ENCODE assay signal across 13 mouse cellular contexts in the genomic region with DNA sequence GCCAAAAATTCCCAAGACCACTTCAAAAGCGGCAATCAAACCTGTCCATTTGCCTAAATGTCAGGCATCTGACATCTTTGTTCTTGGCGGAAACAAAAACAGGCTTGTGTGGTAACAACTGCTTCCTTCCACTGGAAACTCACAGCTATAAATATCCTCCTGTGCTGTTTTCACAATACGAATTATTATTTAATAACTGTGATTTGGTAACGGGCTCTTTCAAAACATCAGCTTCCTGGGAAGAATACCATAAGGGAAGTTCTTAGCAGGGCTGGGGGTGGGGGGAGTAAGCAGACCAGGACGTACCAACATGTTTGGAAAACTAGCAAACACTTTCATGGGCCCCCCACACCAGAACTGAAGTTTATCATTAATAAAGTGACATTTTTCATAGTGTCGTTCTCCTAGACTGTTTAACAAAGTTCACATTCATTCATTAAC. TPM values are rescaled to one million over a fixed set of nuclear protein-coding genes. Genes with fewer than 3 reads are reported as not detected.
DNase-seq lines count a peak whose midpoint lies in the region; ATAC-seq and TF ChIP-seq lines count a peak whose summit lies in the region.
"Had no signal": no experiment of that assay in that cellular context is flagged by ENCODE, and none has a peak within 500 bp of the region (broad histone marks: within the 10 kb centered on the region; RNA-seq: fewer than 3 reads in every experiment).

No protein-coding gene starts in this region.

- no peak for ATAC-seq in kidney, embryonic 14.5 days (ENCODE audit: low FRiP score, low TSS enrichment)
- ATAC-seq in embryonic facial prominence, embryonic 15.5 days (ENCODE audit: insufficient number of reproducible peaks, low FRiP score, low TSS enrichment, low read depth), result no peak
- ATAC-seq in lung, postnatal 0 days, result peak; percentile 71
- ATAC-seq in forebrain, embryonic 14.5 days, result no peak
- ATAC-seq: Patski had no signal

- peak overlapping the region; percentile 100 for H3K27ac ChIP-seq in kidney, adult 2 months (ENCODE audit: insufficient read depth, low read depth, low read length)
- H3K27ac ChIP-seq in kidney, embryonic 14.5 days (ENCODE audit: low read depth, low read length), result no peak overlapping the region; the same call in 1 of the 2 replicates
- 0 out of 2 replicates have a peak overlapping the region, but pooled peaks have one; percentile 2 for H3K27ac ChIP-seq in embryonic facial prominence, embryonic 15.5 days (replicated peaks)
- 0 out of 2 replicates have a peak overlapping the region, but pooled peaks have one; percentile 38 for H3K27ac ChIP-seq in lung, postnatal 0 days (ENCODE audit: low read length)
- no peak overlapping the region for H3K27ac ChIP-seq in forebrain, embryonic 14.5 days (ENCODE audit: low read depth, low read length)
- H3K27ac ChIP-seq: embryonic facial prominence, embryonic 12.5 days had no signal

- H3K9me3 ChIP-seq in kidney, embryonic 14.5 days (ENCODE audit: control insufficient read depth, low read length), result no peaks in the 10 kb centered on the region
- no peaks in the 10 kb centered on the region for H3K9me3 ChIP-seq in embryonic facial prominence, embryonic 15.5 days (replicated peaks)
- no peaks in the 10 kb centered on the region for H3K9me3 ChIP-seq in lung, postnatal 0 days (ENCODE audit: low read length)
- H3K9me3 ChIP-seq in forebrain, embryonic 14.5 days (replicated peaks; ENCODE audit: control insufficient read depth, low read length), result no peaks in the 10 kb centered on the region
- H3K9me3 ChIP-seq: embryonic facial prominence, embryonic 12.5 days had no signal

- no peak overlapping the region for H3K4me2 ChIP-seq in kidney, embryonic 14.5 days (replicated peaks; ENCODE audit: low read depth, low read length)
- H3K4me2 ChIP-seq in embryonic facial prominence, embryonic 15.5 days (replicated peaks), result no peak overlapping the region
- no peak overlapping the region; the same call in 1 of the 2 replicates for H3K4me2 ChIP-seq in lung, postnatal 0 days (replicated peaks; ENCODE audit: low read depth, low read length)
- H3K4me2 ChIP-seq in forebrain, embryonic 14.5 days (ENCODE audit: low read length), result no peak overlapping the region
- H3K4me2 ChIP-seq: embryonic facial prominence, embryonic 12.5 days had no signal

- no peak for TF ChIP-seq CTCF in kidney, adult 2 months (conservative IDR thresholded peaks at IDR 0.05; ENCODE audit: insufficient read depth, insufficient read length, low read depth, low read length)
- TF ChIP-seq CTCF in lung, postnatal 0 days (IDR thresholded peaks at IDR 0.05), result no peak

- WGBS in kidney, adult 2 months, result 8% methylated on average over 6 of the region's 6 CpGs
- 28% methylated on average over 6 of the region's 6 CpGs for WGBS in kidney, embryonic 14.5 days
- 33% methylated on average over 6 of the region's 6 CpGs for WGBS in embryonic facial prominence, embryonic 15.5 days
- WGBS in lung, postnatal 0 days, result 8% methylated on average over 6 of the region's 6 CpGs
- WGBS in forebrain, embryonic 14.5 days, result 63% methylated on average over 6 of the region's 6 CpGs

- no peaks in the 10 kb centered on the region for H3K27me3 ChIP-seq in kidney, adult 2 months (replicated peaks; ENCODE audit: control insufficient read depth, insufficient read depth, low read length)
- H3K27me3 ChIP-seq in kidney, embryonic 14.5 days (ENCODE audit: control insufficient read depth, insufficient read depth, low read length), result no peaks in the 10 kb centered on the region
- H3K27me3 ChIP-seq in embryonic facial prominence, embryonic 15.5 days, result no peaks in the 10 kb centered on the region
- no peaks in the 10 kb centered on the region for H3K27me3 ChIP-seq in lung, postnatal 0 days (replicated peaks; ENCODE audit: insufficient read depth, low read length)
- no peaks in the 10 kb centered on the region for H3K27me3 ChIP-seq in forebrain, embryonic 14.5 days (replicated peaks; ENCODE audit: control insufficient read depth, insufficient read depth, low read length)
- H3K27me3 ChIP-seq: embryonic facial prominence, embryonic 12.5 days; Patski had no signal

- H3K4me3 ChIP-seq in kidney, adult 2 months (ENCODE audit: insufficient read depth, low read depth, low read length), result no peak overlapping the region
- no peak overlapping the region for H3K4me3 ChIP-seq in kidney, embryonic 14.5 days (ENCODE audit: low read length)
- no peak overlapping the region for H3K4me3 ChIP-seq in embryonic facial prominence, embryonic 15.5 days (replicated peaks)
- no peak overlapping the region for H3K4me3 ChIP-seq in lung, postnatal 0 days (ENCODE audit: low read depth, low read length)
- H3K4me3 ChIP-seq in forebrain, embryonic 14.5 days (ENCODE audit: low read depth, low read length), result no peak overlapping the region
- H3K4me3 ChIP-seq: embryonic facial prominence, embryonic 12.5 days had no signal

- H3K4me1 ChIP-seq in kidney, adult 2 months (ENCODE audit: control insufficient read depth, insufficient read depth, low read length), result peaks cover 53% of the 10 kb centered on the region
- H3K4me1 ChIP-seq in kidney, embryonic 14.5 days (ENCODE audit: control insufficient read depth, insufficient read depth, low read length), result peaks cover 46% of the 10 kb centered on the region
- peaks cover 55% of the 10 kb centered on the region for H3K4me1 ChIP-seq in embryonic facial prominence, embryonic 15.5 days
- H3K4me1 ChIP-seq in lung, postnatal 0 days (ENCODE audit: insufficient read depth, low read depth, low read length), result peaks cover 10% of the 10 kb centered on the region; the same call in 1 of the 2 replicates
- peaks cover 4% of the 10 kb centered on the region; the same call in 1 of the 2 replicates for H3K4me1 ChIP-seq in forebrain, embryonic 14.5 days (ENCODE audit: control insufficient read depth, insufficient read depth, low read length)

- no peaks in the 10 kb centered on the region for H3K36me3 ChIP-seq in kidney, adult 2 months (ENCODE audit: control insufficient read depth, insufficient read depth, low read length)
- no peaks in the 10 kb centered on the region for H3K36me3 ChIP-seq in kidney, embryonic 14.5 days (ENCODE audit: control insufficient read depth, insufficient read depth, low read length)
- H3K36me3 ChIP-seq in embryonic facial prominence, embryonic 15.5 days, result no peaks in the 10 kb centered on the region
- no peaks in the 10 kb centered on the region for H3K36me3 ChIP-seq in lung, postnatal 0 days (ENCODE audit: insufficient read depth, low read length)
- H3K36me3 ChIP-seq in forebrain, embryonic 14.5 days (ENCODE audit: control insufficient read depth, insufficient read depth, low read length), result no peaks in the 10 kb centered on the region
- H3K36me3 ChIP-seq: embryonic facial prominence, embryonic 12.5 days had no signal

- no peak for TF ChIP-seq POLR2A in kidney, adult 2 months (IDR thresholded peaks at IDR 0.05; ENCODE audit: low read depth, low read length)

- DNase-seq in kidney, adult 2 months, result peak; percentile 69
- DNase-seq in 416B (ENCODE audit: low read depth), result peak; percentile 69
- DNase-seq in lung, postnatal 0 days (ENCODE audit: low spot score), result peak; percentile 89
- no peak for DNase-seq in urinary bladder, postnatal 4 days (ENCODE audit: low spot score in 2 of 2)
- no peak for DNase-seq in forebrain, embryonic 14.5 days (ENCODE audit: low spot score)
- DNase-seq: cerebellum, adult 8-10 months; forebrain, postnatal 0 days; spleen, adult 18-20 months; thymus, adult 2 months had no signal

- H3K9ac ChIP-seq in kidney, embryonic 14.5 days (ENCODE audit: low read depth, low read length), result no peak overlapping the region
- no peak overlapping the region for H3K9ac ChIP-seq in embryonic facial prominence, embryonic 15.5 days
- no peak overlapping the region for H3K9ac ChIP-seq in lung, postnatal 0 days (replicated peaks; ENCODE audit: low read depth)
- H3K9ac ChIP-seq in forebrain, embryonic 14.5 days (ENCODE audit: low read length), result no peak overlapping the region
- H3K9ac ChIP-seq: embryonic facial prominence, embryonic 12.5 days; forebrain, postnatal 0 days had no signal

- TF ChIP-seq EP300 in lung, postnatal 0 days (IDR thresholded peaks at IDR 0.05), result peak; percentile 74

RNA-seq across cellular contexts. Expression of a gene that starts 31.4 kb away (rescaled TPM):
- polyA plus RNA-seq in kidney, adult 2 months (2012; rRNA removed), result 16.2 and 18.5 TPM in 2 replicates
- polyA plus RNA-seq in kidney, embryonic 14.5 days (2014; fragmentation: Nextera tagmentation; extraction: Ambion mirVana), result 19.0 and 39.2 TPM in 2 replicates
- 52.3 and 59.9 TPM in 2 replicates for polyA plus RNA-seq in embryonic facial prominence, embryonic 15.5 days (2015; fragmentation: Nextera tagmentation; extraction: Ambion mirVana)
- 14.6 and 16.3 TPM in 2 replicates for polyA plus RNA-seq in lung, postnatal 0 days (2015; fragmentation: Nextera tagmentation; extraction: Ambion mirVana)
- 18.1 and 21.1 TPM in 2 replicates for polyA plus RNA-seq in forebrain, embryonic 14.5 days (2014; fragmentation: Nextera tagmentation; extraction: Ambion mirVana)

Comparison
In these comparisons a context has a peak if more than half of its experiments do, and no peak if none do; other contexts are left out.
1. H3K27ac ChIP-seq: peak in kidney, adult 2 months (single experiment), embryonic facial prominence, embryonic 15.5 days (single experiment) and lung, postnatal 0 days (single experiment); none in kidney, embryonic 14.5 days (single experiment) and forebrain, embryonic 14.5 days (single experiment).
2. DNase-seq: peak in kidney, adult 2 months (single experiment), 416B (single experiment) and lung, postnatal 0 days (single experiment); none in urinary bladder, postnatal 4 days (0 of 2) and forebrain, embryonic 14.5 days (single experiment).